Mouse (Mus musculus) MEL (cell line): ENCODE data around the gene Rnf208. TPM values are rescaled to one million over a fixed set of nuclear protein-coding genes. Genes with fewer than 3 reads are reported as not detected.

Experiments used
- DNase-seq: peaks from one replicate; pipeline ENCODE4 v3.0.0; 2011; ENCODE audit warnings: low read depth, low spot score
- H3K27ac ChIP-seq: 2 replicates; pipeline ENCODE4 v1.5.1; 2012; ENCODE audit warnings: low read depth, mild to moderate bottlenecking, control low read depth, low read length, moderate library complexity; ENCODE audit not compliant: control insufficient read depth
- H3K27me3 ChIP-seq, 2 experiments: fragments of 150-350 bp in 1 of 2; sonication (generic) in 1 of 2; 2 replicates each; pipeline ENCODE4 v1.6.1; 2012; ENCODE audit warnings: low read length in 2 of 2, mild to moderate bottlenecking in 2 of 2, improper control_type of control experiment in 1 of 2, moderate library complexity in 1 of 2; ENCODE audit not compliant: insufficient read depth in 2 of 2, control insufficient read depth in 1 of 2
- H3K36me3 ChIP-seq, 2 experiments: 2 replicates each; pipeline ENCODE4 v1.6.1; 2012 to 2014; ENCODE audit warnings: low read length in 2 of 2, improper control_type of control experiment in 1 of 2, inconsistent platforms in 1 of 2, mild to moderate bottlenecking in 1 of 2; ENCODE audit not compliant: insufficient read depth in 2 of 2, control insufficient read depth in 1 of 2
- H3K4me1 ChIP-seq, 2 experiments: fragments of 150-350 bp in 1 of 2; sonication (generic) in 1 of 2; 2 replicates each; pipeline ENCODE4 v1.6.1; 2012; ENCODE audit warnings: low read length in 2 of 2, improper control_type of control experiment in 1 of 2, mild to moderate bottlenecking in 1 of 2; ENCODE audit not compliant: insufficient read depth in 2 of 2, control insufficient read depth in 1 of 2
- H3K4me3 ChIP-seq, 2 experiments: fragments of 150-350 bp in 1 of 2; sonication (generic) in 1 of 2; 2 replicates each; pipeline ENCODE4 v1.5.1; 2012; ENCODE audit warnings: low read depth in 2 of 2, low read length in 2 of 2, mild to moderate bottlenecking in 2 of 2, moderate library complexity in 2 of 2, control low read depth in 1 of 2, improper control_type of control experiment in 1 of 2; ENCODE audit not compliant: control insufficient read depth in 1 of 2, insufficient read depth in 1 of 2
- H3K79me2 ChIP-seq: 2 replicates; pipeline ENCODE4 v1.6.1; 2012; ENCODE audit warnings: mild to moderate bottlenecking, low read length, moderate library complexity; ENCODE audit not compliant: control insufficient read depth, poor library complexity, insufficient read depth
- H3K9ac ChIP-seq: 2 replicates; pipeline ENCODE4 v1.6.1; 2012; ENCODE audit warnings: low read depth, mild to moderate bottlenecking, control low read depth, low read length, moderate library complexity; ENCODE audit not compliant: control insufficient read depth, poor library complexity, severe bottlenecking
- H3K9me3 ChIP-seq: fragments of 150-350 bp; sonication (generic); replicated peaks from 2 replicates; pipeline ENCODE4 v1.6.1; 2012; ENCODE audit warnings: mild to moderate bottlenecking, low read length, improper control_type of control experiment, moderate library complexity; ENCODE audit not compliant: insufficient read depth
- CHD1 ChIP-seq: IDR thresholded peaks from 2 replicates; pipeline ENCODE4 v1.6.1; 2012; ENCODE audit warnings: low read depth, mild to moderate bottlenecking, inconsistent platforms, low read length, improper control_type of control experiment
- CHD2 ChIP-seq: IDR thresholded peaks from 2 replicates; pipeline ENCODE4 v1.6.1; 2011; ENCODE audit warnings: low read length, improper control_type of control experiment
- CTCF ChIP-seq, 3 experiments: IDR thresholded peaks in 2 of 3; conservative IDR thresholded peaks in 1 of 3; 2 replicates each; pipeline ENCODE4 v1.5.1; 2011 to 2012; ENCODE audit warnings: low read length in 3 of 3, low read depth in 2 of 3, mild to moderate bottlenecking in 2 of 3, improper control_type of control experiment in 1 of 3, inconsistent platforms in 1 of 3, mixed read lengths in 1 of 3, moderate library complexity in 1 of 3; ENCODE audit not compliant: control insufficient read depth in 1 of 3, insufficient read depth in 1 of 3, poor library complexity in 1 of 3, severe bottlenecking in 1 of 3
- E2F4 ChIP-seq: IDR thresholded peaks from 2 replicates; pipeline ENCODE4 v1.6.1; 2011; ENCODE audit warnings: low read depth, low read length, improper control_type of control experiment, borderline replicate concordance
- ETS1 ChIP-seq: IDR thresholded peaks from 2 replicates; pipeline ENCODE4 v1.6.1; 2012; ENCODE audit warnings: low read depth, mild to moderate bottlenecking, inconsistent platforms, low read length, improper control_type of control experiment, moderate library complexity
- GABPA ChIP-seq: IDR thresholded peaks from 2 replicates; pipeline ENCODE4 v1.6.1; 2012; ENCODE audit warnings: low read depth, mild to moderate bottlenecking, inconsistent platforms, low read length, improper control_type of control experiment, moderate library complexity
- GATA1 ChIP-seq: IDR thresholded peaks from 2 replicates; pipeline ENCODE4 v1.6.1; 2011; ENCODE audit warnings: low read depth, low read length, improper control_type of control experiment
- JUND ChIP-seq: IDR thresholded peaks from 2 replicates; pipeline ENCODE4 v1.6.1; 2011; ENCODE audit warnings: low read depth, mild to moderate bottlenecking, improper control_type of control experiment, low read length
- KAT2A ChIP-seq: conservative IDR thresholded peaks from 2 replicates; pipeline ENCODE4 v1.6.1; 2012; ENCODE audit warnings: low read depth, low read length, improper control_type of control experiment, inconsistent platforms
- MAFK ChIP-seq: IDR thresholded peaks from 2 replicates; pipeline ENCODE4 v1.6.1; 2011; ENCODE audit warnings: low read depth, mild to moderate bottlenecking, low read length, improper control_type of control experiment, borderline replicate concordance
- MAX ChIP-seq: IDR thresholded peaks from 2 replicates; pipeline ENCODE4 v1.6.1; 2011; ENCODE audit warnings: low read length, improper control_type of control experiment
- MAZ ChIP-seq: IDR thresholded peaks from 2 replicates; pipeline ENCODE4 v1.6.1; 2012; ENCODE audit warnings: low read depth, mild to moderate bottlenecking, inconsistent platforms, low read length, improper control_type of control experiment
- MEF2A ChIP-seq: IDR thresholded peaks from 2 replicates; pipeline ENCODE4 v1.6.1; 2014; ENCODE audit warnings: low read depth, mild to moderate bottlenecking, inconsistent platforms, low read length, improper control_type of control experiment; ENCODE audit not compliant: poor library complexity, insufficient replicate concordance, severe bottlenecking; ENCODE audit errors: extremely low read depth
- MXI1 ChIP-seq: IDR thresholded peaks from 2 replicates; pipeline ENCODE4 v1.6.1; 2011; ENCODE audit warnings: mild to moderate bottlenecking, low read depth, low read length, improper control_type of control experiment
- MYB ChIP-seq: IDR thresholded peaks from 2 replicates; pipeline ENCODE4 v1.6.1; 2011; ENCODE audit warnings: mild to moderate bottlenecking, low read depth, low read length, improper control_type of control experiment
- NRF1 ChIP-seq: IDR thresholded peaks from 2 replicates; pipeline ENCODE4 v1.6.1; 2014; ENCODE audit warnings: low read depth, mild to moderate bottlenecking, inconsistent platforms, low read length, improper control_type of control experiment, moderate library complexity; ENCODE audit not compliant: poor library complexity, insufficient read depth, severe bottlenecking
- POLR2A ChIP-seq, 2 experiments: IDR thresholded peaks; 2 replicates each; pipeline ENCODE4 v1.6.1; 2011 to 2012; ENCODE audit warnings: low read length in 2 of 2, mild to moderate bottlenecking in 2 of 2, control low read depth in 1 of 2, improper control_type of control experiment in 1 of 2, low read depth in 1 of 2, moderate library complexity in 1 of 2; ENCODE audit not compliant: control insufficient read depth in 1 of 2, insufficient read depth in 1 of 2, poor library complexity in 1 of 2
- POLR2AphosphoS5 ChIP-seq: IDR thresholded peaks from 2 replicates; pipeline ENCODE4 v1.6.1; 2012; ENCODE audit warnings: low read depth, borderline replicate concordance, mild to moderate bottlenecking, inconsistent platforms, low read length, moderate library complexity, mixed read lengths
- RAD21 ChIP-seq: IDR thresholded peaks from 2 replicates; pipeline ENCODE4 v1.6.1; 2011; ENCODE audit warnings: mild to moderate bottlenecking, low read depth, low read length, improper control_type of control experiment
- RCOR1 ChIP-seq: IDR thresholded peaks from 2 replicates; pipeline ENCODE4 v1.6.1; 2012; ENCODE audit warnings: low read depth, mild to moderate bottlenecking, inconsistent platforms, low read length, improper control_type of control experiment
- SMC3 ChIP-seq: IDR thresholded peaks from 2 replicates; pipeline ENCODE4 v1.6.1; 2011; ENCODE audit warnings: low read depth, low read length, improper control_type of control experiment
- TAL1 ChIP-seq: IDR thresholded peaks from 2 replicates; pipeline ENCODE4 v1.6.1; 2012; ENCODE audit warnings: mild to moderate bottlenecking, inconsistent platforms, low read length, moderate library complexity, mixed read lengths
- TCF12 ChIP-seq: IDR thresholded peaks from 2 replicates; pipeline ENCODE4 v1.6.1; 2014; ENCODE audit warnings: low read depth, mild to moderate bottlenecking, inconsistent platforms, low read length, improper control_type of control experiment, moderate library complexity
- UBTF ChIP-seq: IDR thresholded peaks from 2 replicates; pipeline ENCODE4 v1.6.1; 2012; ENCODE audit warnings: low read depth, mild to moderate bottlenecking, inconsistent platforms, low read length, improper control_type of control experiment, moderate library complexity, borderline replicate concordance; ENCODE audit not compliant: insufficient read depth
- USF1 ChIP-seq: IDR thresholded peaks from 2 replicates; pipeline ENCODE4 v1.6.1; 2014; ENCODE audit warnings: low read depth, mild to moderate bottlenecking, inconsistent platforms, low read length, improper control_type of control experiment, moderate library complexity
- USF2 ChIP-seq, 2 experiments: IDR thresholded peaks; 2 replicates each; pipeline ENCODE4 v1.6.1; 2011 to 2012; ENCODE audit warnings: improper control_type of control experiment in 2 of 2, low read length in 2 of 2, borderline replicate concordance in 1 of 2, inconsistent platforms in 1 of 2, low read depth in 1 of 2, mild to moderate bottlenecking in 1 of 2; ENCODE audit not compliant: insufficient read depth in 1 of 2
- ZC3H11A ChIP-seq: IDR thresholded peaks from 2 replicates; pipeline ENCODE4 v1.6.1; 2012; ENCODE audit warnings: low read depth, mild to moderate bottlenecking, inconsistent platforms, low read length, improper control_type of control experiment
- ZKSCAN1 ChIP-seq: IDR thresholded peaks from 2 replicates; pipeline ENCODE4 v1.6.1; 2012; ENCODE audit warnings: low read depth, mild to moderate bottlenecking, inconsistent platforms, low read length, improper control_type of control experiment, moderate library complexity
- ZNF384 ChIP-seq: IDR thresholded peaks from 2 replicates; pipeline ENCODE4 v1.6.1; 2012; ENCODE audit warnings: low read depth, mild to moderate bottlenecking, inconsistent platforms, low read length, improper control_type of control experiment
- polyA plus RNA-seq, 2 experiments: library from polyadenylated mRNA; stranded (reverse) in 1 of 2; unstranded in 1 of 2; fragments of >175 nt in 1 of 2; fragments of >200 nt in 1 of 2; gene quantifications; 2 replicates each; pipeline versions ENCODE4 v1.2.1 to v1.2.4; 2012; ENCODE audit warnings: low replicate concordance in 2 of 2, low read depth in 1 of 2; ENCODE audit not compliant: insufficient read length in 2 of 2, insufficient read depth in 1 of 2, missing spikeins in 1 of 2
- total RNA-seq: library from RNA; depleted of rRNA; stranded (reverse); fragments of 300-350 nt; gene quantifications from 2 replicates; pipeline ENCODE4 v1.2.3, GENCODE M21; 2012

Gene Rnf208
- total and polyA plus RNA-seq, 3 experiments = 6.0 to 21.8 TPM; not detected in 1

GRCm38 (mm10) chr2:25252331-25252730, 10.3 kb downstream of the Rnf208 start:
- Histone ChIP-seq H3K4me3 (no peak overlapping the region), H3K9ac (no peak overlapping the region), H3K9me3 (no peaks in the 10 kb centered on the region), H3K4me1 (peaks cover 2 to 12% of the 10 kb centered on the region in 2 experiments; a peak in 1 of 4 replicates), H3K27me3 (no peaks in the 10 kb centered on the region), H3K79me2 (peaks cover 20% of the 10 kb centered on the region), H3K36me3 (peaks cover 2 to 8% of the 10 kb centered on the region in 2 experiments; a peak in 2 of 4 replicates), H3K27ac (no peak overlapping the region)
- DNase-seq = peak; percentile 54
- peak; percentile 43; the same call in 1 of the 2 replicates for TF ChIP-seq ZC3H11A
- peak; percentile 29 for TF ChIP-seq RAD21
- TF ChIP-seq E2F4 = no peak
- TF ChIP-seq CTCF (IDR thresholded peaks at IDR 0.05 in 2 of 3, conservative IDR thresholded peaks at IDR 0.05 in 1 of 3; ENCODE audit: control insufficient read depth in 1 of 3, insufficient read depth in 1 of 3, low read depth in 2 of 3, low read length in 3 of 3, poor library complexity in 1 of 3, severe bottlenecking in 1 of 3) = peak; percentile 49 to 66 (median 50)
- no peak for TF ChIP-seq USF2 (IDR thresholded peaks at IDR 0.05; ENCODE audit: borderline replicate concordance in 1 of 2, insufficient read depth in 1 of 2, low read depth in 1 of 2, low read length in 2 of 2)
- TF ChIP-seq TCF12 = no peak
- peak; percentile 78 for TF ChIP-seq SMC3

- H3K4me1 ChIP-seq = peaks cover 2 to 12% of the 10 kb centered on the region in 2 experiments; a peak in 1 of 4 replicates
- H3K4me3 ChIP-seq = peak within 1 kb of the TSS; percentile 87 to 97
- DNase-seq = peak; percentile 95
- no peak for TF ChIP-seq GABPA
- peak; percentile 93; the same call in 1 of the 2 replicates for TF ChIP-seq MAZ
- TF ChIP-seq POLR2AphosphoS5 = no peak
- TF ChIP-seq MEF2A = no peak
- peak; percentile 74 for TF ChIP-seq CHD2
- no peak for TF ChIP-seq USF1
- no peak for TF ChIP-seq ZNF384
- peak; percentile 74; the same call in 1 of the 2 replicates for TF ChIP-seq KAT2A
- no peak for TF ChIP-seq CTCF (IDR thresholded peaks at IDR 0.05 in 2 of 3, conservative IDR thresholded peaks at IDR 0.05 in 1 of 3; ENCODE audit: control insufficient read depth in 1 of 3, insufficient read depth in 1 of 3, low read depth in 2 of 3, low read length in 3 of 3, poor library complexity in 1 of 3, severe bottlenecking in 1 of 3)
- TF ChIP-seq MXI1 = peak; percentile 100
- peak; percentile 64; the same call in 1 of the 2 replicates for TF ChIP-seq ETS1
- 0 out of 2 replicates have a peak, but pooled peaks have one; percentile 18 for TF ChIP-seq NRF1
- no peak for TF ChIP-seq JUND
- TF ChIP-seq UBTF = no peak
- no peak for TF ChIP-seq GATA1
- TF ChIP-seq SMC3 = no peak
- TF ChIP-seq MYB = no peak
- TF ChIP-seq ZKSCAN1 = no peak
- TF ChIP-seq MAX = peak; percentile 82
- no peak for TF ChIP-seq TAL1
- no peak for TF ChIP-seq MAFK
- no peak for TF ChIP-seq E2F4
- no peak for TF ChIP-seq RAD21
- peak; percentile 64 to 83; a peak in 3 of 4 replicates for TF ChIP-seq POLR2A (IDR thresholded peaks at IDR 0.05; ENCODE audit: control insufficient read depth in 1 of 2, insufficient read depth in 1 of 2, low read depth in 1 of 2, low read length in 2 of 2, poor library complexity in 1 of 2)
- TF ChIP-seq CHD1 = no peak
- no peak for TF ChIP-seq RCOR1
These were observed 13.3 kb downstream of the Rnf208 start, which contains the start of gene Tmem203 for GRCm38 (mm10) chr2:25255284-25255779. Tmem203 (plus strand) TSS chr2:25255439.

More at GRCm38 (mm10) chr2:25255284-25255779, 13.3 kb downstream of the Rnf208 start, which contains the start of gene Tmem203:
- Histone ChIP-seq H3K9me3 (no peaks in the 10 kb centered on the region), H3K27me3 (no peaks in the 10 kb centered on the region), H3K9ac (peak within 1 kb of the TSS; percentile 96), H3K27ac (peak within 1 kb of the TSS; percentile 69), H3K36me3 (peaks cover 0 to 8% of the 10 kb centered on the region in 2 experiments; a peak in 2 of 4 replicates), H3K79me2 (peaks cover 20% of the 10 kb centered on the region)
